Mouse (Mus musculus) neural tube, embryonic 13.5 days (tissue): ENCODE results near the gene Nkx2-2. TPM values are rescaled to one million over a fixed set of nuclear protein-coding genes. Genes with fewer than 3 reads are reported as not detected.

Source experiments
- ATAC-seq: fragments of 200-750 bp; cut with Nextera tagmentation; 2 replicates; pipeline ENCODE4 v1.8.0; 2017; ENCODE audit warnings: low read depth, mild to moderate bottlenecking, moderate TSS enrichment, moderate library complexity
- H3K27ac ChIP-seq: fragments of 300-500 bp; sonication (generic); replicated peaks from 2 replicates; pipeline ENCODE4 v1.5.1; 2015; ENCODE audit warnings: moderate library complexity, mild to moderate bottlenecking, inconsistent platforms
- H3K27me3 ChIP-seq: fragments of 300-500 bp; sonication (generic); 2 replicates; pipeline ENCODE4 v1.6.1; 2015; ENCODE audit warnings: mild to moderate bottlenecking, inconsistent platforms
- H3K36me3 ChIP-seq: fragments of 300-500 bp; sonication (generic); 2 replicates; pipeline ENCODE4 v1.6.1; 2015; ENCODE audit warnings: mild to moderate bottlenecking, inconsistent platforms
- H3K4me1 ChIP-seq: fragments of 300-500 bp; sonication (generic); replicated peaks from 2 replicates; pipeline ENCODE4 v1.6.1; 2015; ENCODE audit warnings: inconsistent platforms
- H3K4me2 ChIP-seq: fragments of 300-500 bp; sonication (generic); 2 replicates; pipeline ENCODE4 v1.6.1; 2015; ENCODE audit warnings: inconsistent platforms, mild to moderate bottlenecking, moderate library complexity
- H3K4me3 ChIP-seq: fragments of 300-500 bp; sonication (generic); 2 replicates; pipeline ENCODE4 v1.5.1; 2015; ENCODE audit warnings: mild to moderate bottlenecking, inconsistent platforms
- H3K9ac ChIP-seq: fragments of 300-500 bp; sonication (generic); 2 replicates; pipeline ENCODE4 v1.6.1; 2015; ENCODE audit warnings: moderate library complexity, mild to moderate bottlenecking, inconsistent platforms
- H3K9me3 ChIP-seq: fragments of 300-500 bp; sonication (generic); 2 replicates; pipeline ENCODE4 v1.6.1; 2016; ENCODE audit warnings: inconsistent platforms
- WGBS: fragments of 180-500 bp; shearing (Covaris S2); methylation state at CpG from one replicate; pipeline ENCODE4 v1.1.7; 2015; 5-methylcytosine and 5-hydroxymethylcytosine counted together
- polyA plus RNA-seq: library from polyadenylated mRNA; unstranded; fragments of >200 nt; fragmentation: Nextera tagmentation; extraction: Ambion mirVana; gene quantifications from 2 replicates; pipeline ENCODE4 v1.2.1, GENCODE M21; 2015

The Nkx2-2 gene
- polyA plus RNA-seq, 1 experiment from 2014 or later: 4.5 TPM

GRCm38 (mm10) chr2:147188074-147188700 is 5.9 kb downstream of the Nkx2-2 start:
- Histone ChIP-seq H3K36me3 (no peaks in the 10 kb centered on the region), H3K27ac (peak overlapping the region; percentile 38; the same call in 1 of the 2 replicates), H3K27me3 (peaks cover 96% of the 10 kb centered on the region), H3K9me3 (no peaks in the 10 kb centered on the region), H3K9ac (no peak overlapping the region), H3K4me3 (no peak overlapping the region), H3K4me2 (peak overlapping the region; percentile 29), H3K4me1 (peaks cover 36% of the 10 kb centered on the region)
- under 1% methylated on average over 28 of the region's 28 CpGs for WGBS
- ATAC-seq: 0 out of 2 replicates have a peak, but pooled peaks have one; percentile 20

GRCm38 (mm10) chr2:147187061-147187870 is 6.8 kb downstream of the Nkx2-2 start:
- ATAC-seq: no peak

GRCm38 (mm10) chr2:147186261-147186681 is 7.8 kb downstream of the Nkx2-2 start:
- Histone ChIP-seq H3K4me3 (peak overlapping the region; percentile 29), H3K9ac (no peak overlapping the region), H3K27ac (0 out of 2 replicates have a peak overlapping the region, but pooled peaks have one; percentile 59), H3K4me2 (0 out of 2 replicates have a peak overlapping the region, but pooled peaks have one; percentile 7), H3K36me3 (no peaks in the 10 kb centered on the region), H3K9me3 (no peaks in the 10 kb centered on the region), H3K27me3 (peaks cover 97% of the 10 kb centered on the region), H3K4me1 (peaks cover 35% of the 10 kb centered on the region)
- WGBS: under 1% methylated on average over 25 of the region's 25 CpGs
- no peak for ATAC-seq

More at GRCm38 (mm10) chr2:147187061-147187870, 6.8 kb downstream of the Nkx2-2 start:
- H3K4me3 ChIP-seq: no peak overlapping the region
- no peaks in the 10 kb centered on the region for H3K36me3 ChIP-seq
- H3K4me2 ChIP-seq: peak overlapping the region; percentile 29
- H3K27ac ChIP-seq: peak overlapping the region; percentile 49; the same call in 1 of the 2 replicates
- no peak overlapping the region for H3K9ac ChIP-seq
- H3K27me3 ChIP-seq: peaks cover 96% of the 10 kb centered on the region
- no peaks in the 10 kb centered on the region for H3K9me3 ChIP-seq
- H3K4me1 ChIP-seq: peaks cover 35% of the 10 kb centered on the region
- WGBS: under 1% methylated on average over 33 of the region's 33 CpGs

GRCm38 (mm10) chr2:147185561-147185960 is 8.5 kb downstream of the Nkx2-2 start:
- no peak overlapping the region for H3K4me2 ChIP-seq
- peaks cover 42% of the 10 kb centered on the region for H3K4me1 ChIP-seq
- H3K4me3 ChIP-seq: peak overlapping the region; percentile 29
- under 1% methylated on average over 23 of the region's 23 CpGs for WGBS
- H3K9ac ChIP-seq: peak overlapping the region; percentile 50; the same call in 1 of the 2 replicates
- no peak for ATAC-seq
- peak overlapping the region; percentile 59; the same call in 1 of the 2 replicates for H3K27ac ChIP-seq
- H3K36me3 ChIP-seq: no peaks in the 10 kb centered on the region
- no peaks in the 10 kb centered on the region for H3K9me3 ChIP-seq
- H3K27me3 ChIP-seq: peaks cover 97% of the 10 kb centered on the region

DNA sequence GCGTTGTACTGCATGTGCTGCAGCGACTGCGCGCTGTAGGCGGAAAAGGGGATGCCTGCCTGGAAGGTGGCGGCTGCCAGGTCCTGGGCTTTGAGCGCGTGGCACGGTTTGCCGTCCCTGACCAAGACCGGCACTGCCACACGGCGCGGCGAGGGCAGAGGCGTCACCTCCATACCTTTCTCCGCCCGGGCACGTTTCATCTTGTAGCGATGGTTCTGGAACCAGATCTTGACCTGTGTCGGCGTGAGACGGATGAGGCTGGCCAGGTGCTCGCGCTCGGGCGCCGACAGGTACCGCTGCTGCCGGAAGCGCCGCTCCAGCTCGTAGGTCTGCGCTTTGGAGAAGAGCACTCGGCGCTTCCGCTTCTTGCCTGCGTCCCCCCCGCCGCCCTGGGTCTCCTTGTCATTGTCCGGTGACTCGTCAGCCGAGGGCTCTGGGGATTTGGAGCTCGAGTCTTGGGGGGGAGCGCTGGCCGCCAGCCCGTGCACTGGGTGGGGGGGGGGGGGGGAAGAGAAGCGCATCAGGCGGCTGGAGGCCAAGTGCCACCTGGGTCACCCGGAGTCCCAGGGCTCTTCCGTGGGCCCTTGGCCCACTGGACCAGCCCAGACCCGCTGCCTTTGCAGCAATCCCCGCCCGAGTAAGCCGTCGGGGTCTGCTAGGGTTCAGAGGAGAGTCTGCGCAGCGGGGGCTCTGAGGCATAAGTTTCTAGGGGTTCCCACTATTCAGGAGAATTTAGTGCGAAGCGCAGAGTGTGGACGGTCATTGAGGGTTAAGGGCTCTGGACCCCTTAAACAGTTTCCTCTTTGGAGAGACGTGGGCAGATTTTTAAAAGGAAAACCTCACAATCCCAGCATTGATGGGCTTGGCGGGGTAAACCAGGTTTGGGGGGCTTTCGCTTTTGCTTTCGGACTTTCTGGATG is 9.7 kb downstream of the Nkx2-2 start:
- peaks cover 95% of the 10 kb centered on the region for H3K27me3 ChIP-seq
- WGBS: under 1% methylated on average over 63 of the region's 65 CpGs
- peaks cover 38% of the 10 kb centered on the region for H3K4me1 ChIP-seq
- peak overlapping the region; percentile 9; the same call in 1 of the 2 replicates for H3K27ac ChIP-seq
- H3K9ac ChIP-seq: peak overlapping the region; percentile 34; the same call in 1 of the 2 replicates
- ATAC-seq: no peak
- H3K36me3 ChIP-seq: no peaks in the 10 kb centered on the region
- H3K4me2 ChIP-seq: peak overlapping the region; percentile 31
- peak overlapping the region; percentile 28 for H3K4me3 ChIP-seq
- no peaks in the 10 kb centered on the region for H3K9me3 ChIP-seq

GRCm38 (mm10) chr2:147183521-147183920 is 10.5 kb downstream of the Nkx2-2 start:
- Histone ChIP-seq H3K4me3 (peak overlapping the region; percentile 28), H3K27ac (no peak overlapping the region), H3K4me2 (peak overlapping the region; percentile 31), H3K4me1 (peaks cover 35% of the 10 kb centered on the region), H3K9ac (no peak overlapping the region), H3K36me3 (no peaks in the 10 kb centered on the region), H3K27me3 (peaks cover 95% of the 10 kb centered on the region), H3K9me3 (no peaks in the 10 kb centered on the region)
- under 1% methylated on average over 12 of the region's 12 CpGs for WGBS
- no peak for ATAC-seq

DNA sequence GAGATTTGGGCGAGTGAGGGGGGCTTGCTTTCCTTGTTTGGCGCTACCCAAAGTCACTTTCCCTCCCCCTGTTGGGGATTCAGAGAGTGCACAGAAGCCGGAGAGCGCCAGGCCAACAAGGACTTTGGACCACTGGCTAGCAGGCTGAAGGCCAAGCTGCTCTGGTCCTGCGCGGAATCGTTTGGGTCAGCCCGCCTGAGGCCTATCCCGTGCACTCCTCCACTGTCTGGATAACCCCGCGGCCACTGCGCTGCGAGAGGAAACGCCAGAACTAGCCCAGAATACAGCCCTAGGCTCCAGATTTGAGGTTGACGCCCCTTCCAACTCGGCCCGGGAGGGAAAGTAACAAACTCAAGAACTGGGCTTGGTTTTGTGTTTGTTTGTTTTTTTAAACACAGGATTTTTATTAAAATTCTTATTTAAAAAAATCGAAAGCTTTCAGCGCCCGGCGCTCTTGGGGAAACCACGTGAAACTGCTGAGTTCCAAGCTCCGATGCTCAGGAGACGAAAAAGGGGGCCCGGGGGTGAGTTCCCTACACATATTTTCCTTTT is 11.3 kb downstream of the Nkx2-2 start:
- WGBS: 2% methylated on average over 25 of the region's 25 CpGs
- Histone ChIP-seq H3K4me3 (peak overlapping the region; percentile 15; the same call in 1 of the 2 replicates), H3K4me1 (peaks cover 37% of the 10 kb centered on the region), H3K36me3 (no peaks in the 10 kb centered on the region), H3K4me2 (peak overlapping the region; percentile 31; the same call in 1 of the 2 replicates), H3K27ac (0 out of 2 replicates have a peak overlapping the region, but pooled peaks have one; percentile 9), H3K9ac (0 out of 2 replicates have a peak overlapping the region, but pooled peaks have one; percentile 43), H3K27me3 (peaks cover 95% of the 10 kb centered on the region), H3K9me3 (no peaks in the 10 kb centered on the region)
- ATAC-seq: no peak

- H3K27me3 ChIP-seq: peaks cover 95% of the 10 kb centered on the region
- 15% methylated on average over 18 of the region's 18 CpGs for WGBS
- H3K4me2 ChIP-seq: peak overlapping the region; percentile 31; the same call in 1 of the 2 replicates
- peak overlapping the region; percentile 22; the same call in 1 of the 2 replicates for H3K9ac ChIP-seq
- 0 out of 2 replicates have a peak overlapping the region, but pooled peaks have one; percentile 9 for H3K27ac ChIP-seq
- peak overlapping the region; percentile 15; the same call in 1 of the 2 replicates for H3K4me3 ChIP-seq
- no peak for ATAC-seq
- peaks cover 31% of the 10 kb centered on the region for H3K4me1 ChIP-seq
- H3K9me3 ChIP-seq: no peaks in the 10 kb centered on the region
- H3K36me3 ChIP-seq: no peaks in the 10 kb centered on the region
Measured at GRCm38 (mm10) chr2:147181926-147182708, 11.9 kb downstream of the Nkx2-2 start.

DNA sequence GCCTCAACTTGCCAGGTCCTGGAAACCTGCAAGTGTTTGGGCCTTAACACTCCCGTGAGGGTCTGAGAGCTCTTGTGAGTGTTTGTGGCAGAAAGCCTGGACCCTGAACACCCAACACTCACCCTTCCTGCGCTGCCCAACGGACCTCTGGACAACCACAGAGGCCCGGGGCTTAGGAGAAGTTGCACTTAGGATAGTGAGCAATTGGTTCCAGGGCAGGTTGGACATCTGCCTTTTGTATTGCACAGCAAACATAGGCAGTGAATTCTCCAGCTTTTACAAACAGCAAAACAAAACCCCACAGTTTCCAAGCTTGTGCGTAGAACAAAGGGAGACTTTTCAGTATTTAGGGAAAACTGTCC is 12.8 kb downstream of the Nkx2-2 start:
- H3K4me3 ChIP-seq: no peak overlapping the region
- peaks cover 95% of the 10 kb centered on the region for H3K27me3 ChIP-seq
- peak overlapping the region; percentile 52; the same call in 1 of the 2 replicates for H3K9ac ChIP-seq
- 6% methylated on average over 5 of the region's 5 CpGs for WGBS
- H3K27ac ChIP-seq: peak overlapping the region; percentile 43; the same call in 1 of the 2 replicates
- H3K36me3 ChIP-seq: no peaks in the 10 kb centered on the region
- H3K9me3 ChIP-seq: no peaks in the 10 kb centered on the region
- peaks cover 30% of the 10 kb centered on the region for H3K4me1 ChIP-seq
- ATAC-seq: no peak
- H3K4me2 ChIP-seq: peak overlapping the region; percentile 31; the same call in 1 of the 2 replicates

- Histone ChIP-seq H3K9me3 (no peaks in the 10 kb centered on the region), H3K9ac (peak overlapping the region; percentile 52; the same call in 1 of the 2 replicates), H3K4me2 (peak overlapping the region; percentile 31), H3K36me3 (no peaks in the 10 kb centered on the region), H3K4me1 (peaks cover 29% of the 10 kb centered on the region), H3K27ac (peak overlapping the region; percentile 43; the same call in 1 of the 2 replicates), H3K27me3 (peaks cover 91% of the 10 kb centered on the region), H3K4me3 (no peak overlapping the region)
- ATAC-seq: no peak
- WGBS: 1% methylated on average over 31 of the region's 32 CpGs
Measured at GRCm38 (mm10) chr2:147180649-147181303, 13.3 kb downstream of the Nkx2-2 start.
